Mouse (Mus musculus): ENCODE results near the gene Gpr26. TPM values are rescaled to one million over a fixed set of nuclear protein-coding genes. Genes with fewer than 3 reads are reported as not detected.

The Gpr26 gene
- not detected for polyA plus RNA-seq (2017; shearing (Covaris generic))

GRCm38 (mm10) chr7:131966023-131966915 is at the start of gene Gpr26:
Gene Gpr26, plus strand, starts transcription at chr7:131966460.

Other genes starting within 250 kb of the Gpr26 start
- gene Cpxm2, start 188.3 kb downstream of the Gpr26 start, polyA plus RNA-seq (2017; shearing (Covaris generic)) = not detected

Data from naive thymus-derived CD4-positive, alpha-beta T cell, adult 5 months (primary cell).